Mouse (Mus musculus) ovary, postnatal 14 days (tissue): ENCODE measurements around the gene Slc51a.
"Not testable (repeated sequence)": the region's sequence is repeated elsewhere in the genome, so short reads cannot be mapped to it uniquely, and the experiment has no call there.

Experiments
- DNase-seq: peaks from one replicate; pipeline ENCODE4 v3.0.0; 2022; ENCODE audit warnings: low spot score

Gene Slc51a

DNA sequence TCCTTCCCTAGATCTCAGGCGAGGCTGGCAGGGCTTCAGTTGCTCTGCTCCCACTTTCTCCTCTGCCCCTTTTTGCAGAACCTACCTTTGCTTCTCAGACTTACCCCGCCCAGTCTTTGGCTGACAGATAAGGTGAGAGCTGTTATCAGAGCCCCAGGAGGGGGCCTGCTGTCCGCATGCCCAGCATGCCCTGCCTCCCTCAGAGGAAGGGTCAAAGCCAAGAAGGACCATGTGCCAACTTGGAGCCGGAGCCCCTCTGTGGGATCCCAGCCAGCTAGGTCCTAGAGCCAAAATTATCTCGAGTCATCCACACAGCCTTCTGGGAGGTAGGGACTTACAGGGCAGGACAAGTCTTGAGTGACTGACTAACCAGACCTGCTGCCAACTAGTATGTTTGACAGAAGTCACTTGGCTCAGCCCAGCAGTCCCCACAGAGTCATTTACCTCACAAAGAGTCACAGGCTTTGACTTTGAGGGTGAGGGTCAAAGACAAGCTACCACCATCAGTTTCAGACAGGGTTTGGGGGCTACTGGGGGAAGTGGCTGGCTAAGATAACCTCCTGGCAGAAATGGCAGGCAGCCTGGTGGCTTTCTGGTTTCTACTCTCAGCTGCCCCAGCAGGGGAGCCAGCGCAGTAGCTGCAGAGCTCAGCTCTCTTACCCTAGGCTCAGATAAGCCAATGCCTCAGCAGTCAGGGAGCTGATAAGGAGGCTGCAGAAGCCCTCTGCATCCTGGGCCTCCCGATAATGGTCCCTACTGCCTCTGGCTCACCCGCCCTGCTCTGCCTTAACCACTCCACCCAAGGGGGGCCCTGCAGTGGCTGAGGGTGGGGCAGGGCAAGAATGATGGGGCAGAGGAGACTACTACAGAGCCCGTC is 21.6 kb upstream of the Slc51a start:
- no peak for DNase-seq

DNA sequence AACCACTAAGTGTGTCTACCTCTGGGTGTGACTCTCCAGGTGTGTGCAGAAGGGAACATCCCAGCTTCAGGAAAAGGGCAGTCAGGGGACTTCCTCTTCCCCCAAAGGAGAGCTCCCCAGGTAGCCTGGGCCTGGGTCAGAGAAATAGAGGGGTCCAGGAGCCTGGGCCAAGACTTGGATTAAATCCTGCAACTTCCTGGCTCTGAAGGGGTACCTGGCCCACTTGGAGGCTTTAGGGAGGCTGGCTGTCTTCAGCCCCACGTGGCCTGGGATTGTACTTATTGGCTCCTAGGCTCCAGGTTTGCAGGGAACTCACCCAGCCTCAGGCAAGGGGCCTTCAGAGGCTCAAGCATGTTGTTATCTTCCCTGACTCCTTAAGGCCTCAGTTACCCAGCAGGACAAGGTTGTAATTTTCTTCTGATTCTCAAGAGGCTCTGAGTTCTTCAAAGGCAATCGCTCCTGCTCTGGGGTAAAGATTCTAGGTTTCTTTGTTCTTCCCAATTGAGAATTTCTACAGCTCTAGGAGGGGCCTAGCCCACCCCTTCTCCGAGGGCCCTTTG is 20.9 kb upstream of the Slc51a start:
- no peak for DNase-seq

DNA sequence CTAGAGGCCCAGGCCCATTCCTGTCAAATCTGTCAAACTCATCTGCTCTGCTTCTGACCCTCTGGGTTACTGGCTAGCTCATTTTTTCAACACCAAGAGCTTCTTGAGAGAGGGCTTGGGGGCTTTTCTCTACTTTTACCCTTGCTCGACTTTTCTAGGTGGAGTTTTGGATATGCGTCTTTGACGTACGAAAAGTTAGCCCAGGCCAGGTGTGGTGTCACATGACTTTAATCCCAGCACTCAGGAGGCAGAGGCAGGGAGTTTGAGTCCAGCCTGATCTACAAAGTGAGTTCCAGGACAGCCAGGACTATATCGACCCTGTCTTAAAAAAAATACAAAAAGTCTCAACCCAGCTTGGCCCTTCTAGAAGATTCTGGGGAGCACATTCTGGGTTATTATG is 20.4 kb upstream of the Slc51a start:
- DNase-seq: no peak

DNA sequence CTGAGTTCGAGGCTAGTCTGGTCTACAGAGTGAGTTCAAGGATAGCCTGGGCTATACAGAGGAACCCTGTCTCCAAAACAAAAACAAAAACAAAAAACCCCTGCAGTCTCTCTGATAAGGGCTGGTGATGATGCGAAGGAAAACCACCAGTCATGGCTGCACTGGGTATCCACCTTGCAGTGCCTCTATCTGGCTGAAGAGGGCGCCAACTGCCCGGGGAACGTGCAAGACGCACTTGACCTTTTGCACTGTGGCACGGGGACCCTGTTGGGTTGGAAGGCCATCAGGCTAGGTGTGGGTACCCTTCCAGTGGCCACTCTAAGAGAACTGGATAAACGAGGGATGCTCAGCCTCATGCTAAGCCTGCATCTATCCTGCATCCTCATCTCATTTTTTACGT is 19.7 kb upstream of the Slc51a start:
- DNase-seq: peak; percentile 43

DNA sequence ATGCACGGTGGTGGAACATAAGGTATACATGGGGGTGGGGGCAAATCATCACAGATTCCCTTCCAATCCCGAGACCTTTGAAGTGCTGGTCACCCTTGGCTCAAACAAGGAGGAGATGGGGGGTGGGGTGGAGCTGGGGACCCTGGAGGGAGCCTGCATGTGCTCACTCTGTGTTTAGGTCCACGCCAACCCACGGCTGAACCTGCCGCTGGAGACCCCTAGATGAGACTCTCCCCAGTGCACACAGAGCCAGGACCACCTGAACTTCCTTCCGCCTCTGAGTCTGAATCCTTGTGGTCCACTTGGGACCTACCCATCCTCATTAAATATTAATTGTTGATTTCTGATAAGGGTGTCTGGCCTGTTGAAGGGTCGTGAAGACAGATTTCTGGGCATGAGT is 19.2 kb upstream of the Slc51a start:
- DNase-seq: no peak

DNA sequence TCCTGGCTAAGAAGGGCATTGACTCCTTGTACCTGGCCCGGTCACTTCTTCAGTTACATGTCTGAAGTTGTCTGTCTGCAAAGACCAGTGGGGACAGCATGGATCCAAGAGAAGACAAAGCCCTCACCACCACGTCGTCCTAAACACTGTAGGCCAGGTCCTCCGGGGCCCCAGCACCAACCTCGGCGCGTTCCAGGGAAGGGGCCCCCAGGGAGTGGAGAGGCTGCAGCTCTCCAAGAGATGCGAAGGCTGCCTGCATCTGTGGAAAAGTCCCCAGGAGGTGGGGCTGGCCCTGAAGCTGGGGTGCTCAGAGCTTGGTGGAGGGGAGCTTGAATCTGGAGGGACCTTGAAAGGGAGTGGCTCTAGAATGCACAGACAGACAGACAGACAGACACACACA is 18.6 kb upstream of the Slc51a start:
- no peak for DNase-seq

DNA sequence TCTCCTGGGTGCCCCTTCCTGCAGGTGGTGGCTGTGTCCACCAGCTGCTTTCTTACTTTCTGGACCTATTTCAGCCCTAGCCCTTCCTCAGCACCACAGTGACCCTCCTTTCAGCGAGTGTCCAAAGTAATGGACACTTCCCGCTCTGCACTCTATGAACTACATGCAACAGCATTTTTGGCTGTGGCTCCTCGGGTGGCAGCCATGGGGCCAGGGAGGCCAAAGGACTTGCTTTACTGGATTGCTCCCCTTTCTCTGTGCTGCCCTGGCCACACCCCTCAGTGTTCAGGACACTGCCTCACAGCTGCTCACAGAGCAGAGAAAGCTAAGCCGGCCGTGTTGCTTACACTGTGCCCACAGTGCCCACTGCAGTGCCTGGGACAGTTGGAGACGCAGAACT is 16.0 kb upstream of the Slc51a start:
- DNase-seq: no peak

DNA sequence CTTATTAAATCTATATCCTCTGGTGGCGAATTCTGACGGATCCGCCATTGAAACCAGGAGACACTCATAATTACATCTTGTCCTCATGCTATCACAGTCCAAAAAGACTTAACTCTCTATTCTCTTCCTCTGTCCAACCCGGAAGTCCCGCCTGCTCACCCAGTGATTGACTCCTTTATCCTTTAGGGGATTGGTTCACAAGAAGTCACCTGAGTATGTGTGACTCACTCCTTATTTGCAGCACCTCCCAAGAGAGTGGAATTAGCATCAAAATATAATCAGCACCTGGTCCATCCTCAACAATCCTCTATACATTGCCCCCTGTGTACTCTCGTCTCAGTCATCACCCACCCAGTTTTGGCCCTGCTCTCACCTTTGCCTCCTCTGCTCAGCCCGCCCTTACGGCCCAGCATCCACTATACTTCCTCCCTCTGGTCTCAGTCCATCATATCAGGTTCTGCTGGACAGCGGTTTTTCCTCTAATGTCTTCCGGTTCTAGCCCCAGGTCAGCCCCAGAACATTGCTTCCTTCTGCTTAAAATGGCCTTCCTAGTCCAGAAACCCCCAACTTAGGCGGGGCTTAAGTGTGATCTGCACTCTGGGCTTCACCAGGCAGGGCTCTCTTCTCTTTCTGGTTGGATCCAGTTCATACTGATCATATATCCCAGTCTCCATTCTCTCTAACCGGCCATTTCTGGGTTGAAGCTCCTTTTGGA is 15.1 kb upstream of the Slc51a start:
- DNase-seq: no peak

DNA sequence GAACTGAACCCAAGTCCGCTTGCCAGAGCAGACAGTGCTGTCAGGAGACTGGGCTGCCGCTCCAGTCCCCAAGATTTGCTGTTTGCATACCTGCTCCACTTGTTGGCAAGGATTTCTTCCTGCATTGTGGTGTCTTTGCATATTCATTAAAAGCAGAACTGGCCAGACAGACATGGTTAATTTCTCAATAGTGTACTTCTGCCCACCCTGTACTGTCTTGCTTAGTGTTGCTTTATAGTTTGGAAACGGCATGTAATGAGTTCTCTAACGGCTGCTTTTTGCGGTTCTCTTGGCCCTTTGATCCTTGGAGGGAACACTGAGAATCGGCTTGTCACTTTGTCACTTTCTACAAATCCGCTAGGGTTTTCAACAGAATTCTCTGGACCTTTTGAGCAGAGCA is 13.8 kb upstream of the Slc51a start:
- no peak for DNase-seq

DNA sequence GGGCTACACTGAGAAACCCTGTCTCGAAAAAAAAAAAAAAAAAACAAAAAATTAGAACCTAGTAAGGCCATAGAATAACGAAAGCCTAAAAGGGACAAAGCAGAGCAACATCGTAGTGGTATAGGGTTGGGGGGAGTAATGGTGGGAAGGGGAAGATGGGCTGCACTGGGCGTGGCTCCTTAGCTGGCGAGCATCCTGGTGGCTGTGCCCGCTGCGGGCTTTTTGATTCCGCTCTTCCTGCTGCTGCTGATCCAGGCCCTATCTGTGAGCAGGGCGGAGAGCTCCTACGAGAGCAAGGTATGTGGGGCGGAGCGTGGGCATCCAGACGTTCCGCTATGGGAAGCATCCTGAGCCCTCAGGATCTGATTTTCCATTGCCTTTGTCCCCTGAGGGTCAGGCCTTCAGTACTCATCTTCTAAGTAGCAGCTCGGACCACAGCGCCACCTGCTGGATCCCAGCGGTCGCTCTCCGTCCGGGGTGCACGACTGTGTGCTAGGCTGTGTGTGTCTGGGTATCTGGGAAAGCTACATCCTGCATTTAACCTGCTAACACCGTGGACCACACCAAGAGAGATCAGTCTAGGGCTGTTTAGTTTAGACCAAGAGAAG is 11.9 kb upstream of the Slc51a start:
- DNase-seq: peak; percentile 88

DNA sequence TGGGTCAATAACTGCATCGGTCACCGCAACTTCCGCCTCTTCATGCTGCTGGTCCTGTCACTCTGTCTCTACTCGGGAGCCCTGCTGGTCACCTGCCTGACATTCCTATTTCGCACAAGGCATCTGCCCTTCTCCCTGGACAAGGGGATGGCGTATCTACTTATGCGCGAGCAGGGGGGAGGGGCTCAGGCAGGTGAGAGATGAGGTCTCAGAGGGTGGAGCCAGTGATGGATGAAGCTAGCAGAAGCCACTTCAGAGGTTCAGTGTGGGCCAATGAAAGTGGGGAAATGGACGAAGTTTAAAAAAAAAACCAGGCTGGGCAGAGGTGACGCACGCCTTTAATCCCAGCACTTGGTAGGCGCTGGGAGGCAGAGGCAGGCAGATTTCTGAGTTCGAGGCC is 11.3 kb upstream of the Slc51a start:
- no peak for DNase-seq

DNA sequence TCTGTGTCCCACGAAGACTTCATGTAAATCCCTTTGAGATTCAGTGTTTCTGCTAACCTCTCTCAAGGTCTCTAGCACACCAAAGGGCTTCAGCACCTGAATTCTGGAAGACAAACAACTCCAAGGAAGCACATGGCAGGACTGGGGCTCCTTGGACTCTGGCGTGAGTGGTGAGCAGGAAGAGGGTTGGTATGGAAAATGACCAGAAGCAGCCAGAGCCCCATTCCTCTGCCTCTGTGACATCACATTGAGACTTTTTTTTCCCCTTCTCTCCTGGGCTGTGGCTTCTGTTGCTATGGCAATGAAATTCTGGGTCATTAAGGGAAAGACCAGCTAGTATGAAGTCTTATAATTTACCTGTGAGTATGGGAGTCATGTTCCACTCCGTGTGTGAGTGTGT is 8.3 kb upstream of the Slc51a start, which contains the start of gene Zdhhc19:
Zdhhc19 (plus strand) TSS at position 301 of the 400 bp plus-strand sequence.
- DNase-seq: no peak

DNA sequence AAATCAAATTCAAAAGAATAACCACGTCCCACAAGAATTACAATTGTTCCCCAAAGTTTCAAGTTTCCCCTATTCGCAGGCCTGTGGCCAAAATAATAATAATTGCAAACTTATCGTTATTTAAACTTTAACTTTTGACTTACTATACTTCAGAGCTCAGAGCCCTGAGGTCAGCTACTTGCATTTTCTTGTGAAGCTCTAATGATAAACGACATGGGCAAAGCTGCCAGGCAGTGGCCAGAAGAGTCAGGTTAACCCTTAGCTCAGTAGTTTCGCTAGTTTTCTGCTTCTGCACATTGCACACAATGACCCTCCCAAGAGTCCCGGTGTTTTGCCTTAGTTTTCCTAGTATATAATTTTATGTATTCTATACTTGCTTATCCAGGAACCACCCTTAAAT is 6.7 kb upstream of the Slc51a start:
- DNase-seq: not testable (repeated sequence)

DNA sequence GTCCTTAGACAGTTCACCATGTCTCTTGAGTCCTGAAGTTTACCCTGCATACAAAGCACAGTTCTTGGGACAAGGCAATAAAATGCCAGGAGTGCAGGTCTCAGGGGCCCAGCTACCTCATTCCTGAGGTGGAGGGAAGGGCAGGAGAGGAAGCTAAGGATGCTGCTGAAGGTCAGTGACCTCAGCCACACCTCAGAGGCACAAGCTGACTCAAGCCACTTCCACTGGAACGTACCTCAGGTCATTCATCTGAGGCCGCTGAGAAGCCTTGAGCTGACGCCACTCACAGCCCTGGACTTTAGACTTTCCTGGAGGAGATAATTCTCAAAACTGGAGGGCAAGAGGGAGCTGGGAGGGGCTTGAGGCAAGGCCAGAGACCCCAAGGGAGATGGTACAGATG is 1.3 kb upstream of the Slc51a start:
- DNase-seq: no peak

DNA sequence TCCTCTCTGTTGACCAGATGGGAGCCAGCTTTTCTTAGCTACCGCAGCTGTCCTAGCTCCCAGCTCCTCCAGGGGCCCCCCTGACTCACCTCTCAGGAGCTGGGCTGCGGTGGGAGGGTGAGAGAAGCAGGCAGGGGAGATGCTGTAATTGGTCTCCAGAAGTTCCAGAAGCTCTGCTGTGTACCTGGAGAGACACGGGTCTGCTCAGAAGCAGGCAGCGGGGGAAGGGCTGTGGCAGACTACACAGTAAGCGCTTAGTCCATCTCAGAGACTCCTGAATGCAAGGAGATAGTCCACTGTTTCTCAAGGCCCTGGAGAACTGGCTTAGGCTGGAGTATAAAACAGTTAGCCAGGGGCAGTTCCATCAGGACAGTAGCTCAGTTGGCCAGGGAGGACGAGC is 1.6 kb downstream of the Slc51a start:
- no peak for DNase-seq

DNA sequence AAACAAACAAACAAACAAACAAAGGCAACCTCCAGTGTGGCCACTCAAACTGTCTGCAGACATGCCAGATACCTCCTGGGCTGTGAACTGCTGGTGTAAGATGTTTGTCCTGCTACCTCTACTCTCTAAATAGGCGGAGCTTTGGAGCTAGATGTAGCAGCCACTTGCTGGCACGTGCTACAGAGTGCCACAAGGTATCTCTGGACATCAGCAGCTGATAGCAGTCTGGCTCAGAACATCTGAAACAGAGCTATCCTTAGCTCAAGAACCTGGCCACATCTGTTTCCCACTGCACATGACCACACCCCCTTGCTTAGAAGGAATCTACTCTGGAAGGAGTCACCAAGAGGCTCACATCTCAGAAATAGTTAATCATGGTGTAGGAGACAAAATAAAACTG is 2.5 kb downstream of the Slc51a start:
- DNase-seq: no peak

DNA sequence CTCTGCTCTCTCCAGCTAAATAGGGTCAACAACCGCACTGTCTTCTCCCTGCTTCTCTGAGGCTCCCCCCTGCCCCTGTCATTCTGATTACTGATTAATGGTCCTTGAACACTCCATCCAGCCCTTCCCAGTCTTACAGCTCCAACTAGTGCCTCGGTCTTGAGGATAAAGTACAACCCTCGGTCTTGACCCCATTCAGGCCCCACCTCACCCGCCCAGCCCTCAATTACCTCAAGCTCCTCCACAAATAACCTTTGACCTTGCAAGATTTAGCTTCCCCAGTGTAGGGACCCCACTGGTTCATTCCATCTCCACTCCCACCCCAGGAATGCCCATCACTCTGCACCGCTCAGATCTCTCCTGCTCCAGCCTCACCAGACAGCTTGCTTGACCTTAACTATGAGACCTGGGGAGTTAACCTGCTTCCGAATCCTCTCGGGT is 3.2 kb downstream of the Slc51a start:
- no peak for DNase-seq

DNA sequence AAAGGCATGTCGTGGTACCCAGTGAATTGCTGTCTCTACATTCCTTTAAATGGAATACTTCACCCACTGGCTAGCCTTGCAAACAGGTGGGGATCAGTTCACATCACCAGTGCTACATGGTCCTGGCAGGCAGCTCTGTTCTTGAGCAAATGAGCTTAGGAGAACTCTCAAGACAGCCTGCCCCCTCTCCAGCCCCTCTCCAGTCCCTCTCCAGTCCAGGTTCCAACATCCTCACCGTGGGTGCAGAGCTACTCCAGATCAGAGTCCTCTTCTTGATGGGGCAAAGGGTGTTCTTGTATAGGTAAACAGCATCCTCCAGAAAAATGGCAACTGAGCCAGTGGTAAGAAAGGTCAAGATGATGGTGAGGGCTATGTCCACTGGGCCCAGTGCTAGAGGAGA is 8.3 kb downstream of the Slc51a start:
- DNase-seq: no peak

DNA sequence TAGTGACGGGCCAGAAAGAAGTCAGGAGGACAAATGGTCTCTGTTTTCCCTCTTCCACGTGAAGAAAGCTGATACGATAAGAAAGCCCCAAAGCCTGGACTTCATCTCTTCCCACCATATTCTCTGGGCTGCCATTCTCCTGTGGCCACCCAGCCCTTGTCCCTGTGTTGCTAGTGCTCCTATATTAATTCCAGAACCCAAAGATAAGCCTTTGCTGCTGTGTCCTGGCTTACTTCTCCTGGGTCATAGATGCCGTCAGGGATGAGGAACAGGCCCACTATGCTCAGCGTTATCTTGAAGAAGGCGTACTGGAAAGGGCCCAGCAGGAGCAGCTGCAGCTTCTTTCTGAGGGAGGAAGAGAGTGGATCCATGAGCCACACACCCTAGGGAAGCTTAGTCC is 10.4 kb downstream of the Slc51a start:
- DNase-seq: no peak

DNA sequence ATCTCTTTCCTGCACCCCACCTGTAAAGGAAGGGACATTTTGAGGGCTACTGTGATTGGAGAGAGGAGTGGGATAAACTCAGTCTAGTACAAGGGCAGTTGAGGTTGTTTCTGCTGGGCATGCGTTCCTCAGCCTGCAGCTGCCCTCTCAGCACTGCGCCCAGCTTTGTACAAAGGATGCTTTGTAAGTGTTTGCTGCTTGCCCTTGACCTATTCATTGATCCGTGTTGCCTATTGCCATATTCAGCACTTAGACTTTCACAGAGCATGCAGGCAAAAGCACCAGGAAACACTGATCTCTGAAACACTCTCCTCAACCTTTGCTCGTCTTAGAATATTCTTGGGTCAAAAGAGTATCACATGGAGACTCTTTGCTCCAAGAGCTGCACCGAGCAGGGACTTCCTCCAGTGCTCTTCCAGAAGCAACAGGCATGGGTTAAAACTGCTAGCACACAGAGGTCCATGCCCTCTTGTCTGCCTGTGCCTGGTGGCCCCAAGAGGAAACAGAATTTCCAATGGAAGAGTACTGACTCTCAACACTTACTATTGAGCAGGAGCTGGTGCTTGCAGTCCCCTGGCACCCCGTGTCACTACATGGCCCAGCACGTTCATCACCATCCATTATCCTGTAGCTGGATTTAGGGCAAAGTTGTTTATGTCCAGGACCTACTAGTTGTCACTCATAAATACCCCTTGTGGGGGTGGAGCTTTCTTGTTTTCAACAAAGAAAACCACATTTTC is 15.2 kb downstream of the Slc51a start:
- DNase-seq: no peak

DNA sequence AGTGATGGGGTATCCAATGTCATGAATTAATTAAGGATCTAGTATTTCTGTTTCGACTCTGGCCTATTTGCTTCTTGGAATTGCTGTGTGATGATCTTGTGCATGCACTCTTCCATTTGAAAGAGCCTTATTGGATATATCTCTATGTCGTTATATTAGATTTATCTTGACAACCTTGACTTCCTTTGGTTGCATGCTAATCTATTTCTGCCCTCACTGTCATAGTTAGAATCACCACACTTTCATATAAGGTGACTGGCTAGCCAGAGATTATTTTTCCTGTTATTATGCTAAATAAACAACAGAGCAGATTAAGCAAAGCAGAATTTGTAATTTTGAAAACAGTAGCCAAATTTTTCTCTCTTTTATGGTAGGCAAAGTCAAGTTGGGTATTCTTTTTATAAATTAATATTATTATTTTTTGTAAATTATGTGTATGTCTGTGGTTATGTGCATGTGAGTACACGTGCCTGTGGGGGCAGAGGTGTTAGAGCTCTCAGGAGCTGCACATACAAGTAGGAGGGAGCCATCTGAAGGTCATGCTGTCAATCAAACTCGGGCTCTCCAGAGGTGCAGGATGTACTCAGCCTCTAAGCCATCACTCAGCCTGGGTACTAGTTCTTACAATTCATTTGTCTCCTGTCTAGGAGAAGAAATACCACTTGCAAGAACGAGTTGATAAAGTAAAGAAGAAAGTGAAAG is 18.1 kb downstream of the Slc51a start:
- DNase-seq: no peak
